Mouse (Mus musculus) lung, adult 2 months (tissue): ENCODE measurements around the gene Pcdh11x.

Experiments used
- CTCF ChIP-seq: fragments of 200-500 bp; IDR thresholded peaks from 2 replicates; pipeline ENCODE4 v1.5.1; 2011; ENCODE audit warnings: mild to moderate bottlenecking, low read length, control low read depth; ENCODE audit not compliant: insufficient read depth
- POLR2A ChIP-seq: fragments of 200-500 bp; IDR thresholded peaks from 2 replicates; pipeline ENCODE4 v1.6.1; 2011; ENCODE audit warnings: low read depth, mild to moderate bottlenecking, control low read depth, low read length, borderline replicate concordance; ENCODE audit errors: extremely low read depth

DNA sequence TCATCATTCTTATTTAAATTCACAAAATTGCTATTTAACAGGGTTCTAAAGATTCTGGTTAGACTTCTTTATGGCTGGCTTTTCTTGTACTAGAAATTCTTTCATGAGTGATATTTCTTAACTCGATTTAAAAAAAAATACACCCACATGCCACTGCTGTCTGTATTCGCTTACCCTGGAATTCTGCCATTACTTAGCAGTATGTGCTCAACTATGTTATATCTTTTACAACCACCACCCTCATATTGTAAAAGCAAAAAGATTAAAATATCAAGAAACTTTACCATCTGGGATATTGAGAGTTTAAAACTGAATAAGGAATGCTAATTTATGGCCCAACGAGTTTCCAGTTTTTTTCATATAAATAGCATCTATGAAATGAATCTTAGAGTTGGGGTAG lies 234.9 kb downstream of the Pcdh11x start:
- TF ChIP-seq CTCF (no peak), POLR2A (no peak)
